Mouse (Mus musculus) lung, adult 2 months (tissue): ENCODE data around the gene Ddx51.

ENCODE experiments used
- CTCF ChIP-seq: fragments of 200-500 bp; IDR thresholded peaks from 2 replicates; pipeline ENCODE4 v1.5.1; 2011; ENCODE audit warnings: mild to moderate bottlenecking, low read length, control low read depth; ENCODE audit not compliant: insufficient read depth
- POLR2A ChIP-seq: fragments of 200-500 bp; IDR thresholded peaks from 2 replicates; pipeline ENCODE4 v1.6.1; 2011; ENCODE audit warnings: low read depth, mild to moderate bottlenecking, control low read depth, low read length, borderline replicate concordance; ENCODE audit errors: extremely low read depth

GRCm38 (mm10) chr5:110652719-110653648 is at the start of gene Ddx51, which contains the start of gene Noc4l:
- TF ChIP-seq POLR2A (peak; percentile 62; the same call in 1 of the 2 replicates), CTCF (no peak)
